Mouse (Mus musculus): Measurements from ENCODE around the gene Rgs3. TPM values are rescaled to one million over a fixed set of nuclear protein-coding genes. Genes with fewer than 3 reads are reported as not detected.

Gene Rgs3
- total and polyA plus RNA-seq, 3 experiments, result not detected

GRCm38 (mm10) chr4:62660554-62660864, 100.9 kb downstream of the Rgs3 start:
- TF ChIP-seq MAFK (IDR thresholded peaks at IDR 0.05; ENCODE audit: borderline replicate concordance, low read depth, low read length) (no peak), MEF2A (IDR thresholded peaks at IDR 0.05; ENCODE audit: extremely low read depth, insufficient replicate concordance, low read depth, low read length, poor library complexity, severe bottlenecking) (no peak), E2F4 (IDR thresholded peaks at IDR 0.05; ENCODE audit: borderline replicate concordance, low read depth, low read length) (no peak), RCOR1 (IDR thresholded peaks at IDR 0.05; ENCODE audit: low read depth, low read length) (no peak), SIN3A (IDR thresholded peaks at IDR 0.05; ENCODE audit: low read length) (no peak), ZKSCAN1 (IDR thresholded peaks at IDR 0.05; ENCODE audit: low read depth, low read length) (no peak), ZNF384 (IDR thresholded peaks at IDR 0.05; ENCODE audit: low read depth, low read length) (no peak), BHLHE40 (IDR thresholded peaks at IDR 0.05; ENCODE audit: borderline replicate concordance, low read depth, low read length) (no peak), ZC3H11A (IDR thresholded peaks at IDR 0.05; ENCODE audit: low read depth, low read length) (no peak)
- Histone ChIP-seq H3K79me2 (ENCODE audit: control insufficient read depth, insufficient read depth, low read length, poor library complexity) (no peaks in the 10 kb centered on the region), H3K27me3 (ENCODE audit: control insufficient read depth in 1 of 2, insufficient read depth in 2 of 2, low read length in 2 of 2) (no peaks in the 10 kb centered on the region), H3K36me3 (ENCODE audit: control insufficient read depth in 1 of 2, insufficient read depth in 2 of 2, low read length in 2 of 2) (no peaks in the 10 kb centered on the region), H3K9ac (ENCODE audit: control insufficient read depth, low read depth, low read length, poor library complexity, severe bottlenecking) (no peak overlapping the region), H3K9me3 (replicated peaks; ENCODE audit: insufficient read depth, low read length) (no peaks in the 10 kb centered on the region), H3K27ac (ENCODE audit: control insufficient read depth, low read depth, low read length) (no peak overlapping the region), H3K4me3 (ENCODE audit: control insufficient read depth in 1 of 2, insufficient read depth in 1 of 2, low read depth in 2 of 2, low read length in 2 of 2) (no peak overlapping the region), H3K4me1 (ENCODE audit: control insufficient read depth in 1 of 2, insufficient read depth in 2 of 2, low read length in 2 of 2) (no peaks in the 10 kb centered on the region)
- DNase-seq (ENCODE audit: low read depth, low spot score), result no peak

GRCm38 (mm10) chr4:62661311-62661849, 101.7 kb downstream of the Rgs3 start:
- Histone ChIP-seq H3K9me3 (replicated peaks; ENCODE audit: insufficient read depth, low read length) (no peaks in the 10 kb centered on the region), H3K79me2 (ENCODE audit: control insufficient read depth, insufficient read depth, low read length, poor library complexity) (no peaks in the 10 kb centered on the region), H3K9ac (ENCODE audit: control insufficient read depth, low read depth, low read length, poor library complexity, severe bottlenecking) (no peak overlapping the region), H3K27ac (ENCODE audit: control insufficient read depth, low read depth, low read length) (no peak overlapping the region), H3K4me1 (ENCODE audit: control insufficient read depth in 1 of 2, insufficient read depth in 2 of 2, low read length in 2 of 2) (no peaks in the 10 kb centered on the region), H3K27me3 (ENCODE audit: control insufficient read depth in 1 of 2, insufficient read depth in 2 of 2, low read length in 2 of 2) (no peaks in the 10 kb centered on the region), H3K36me3 (ENCODE audit: control insufficient read depth in 1 of 2, insufficient read depth in 2 of 2, low read length in 2 of 2) (no peaks in the 10 kb centered on the region), H3K4me3 (ENCODE audit: control insufficient read depth in 1 of 2, insufficient read depth in 1 of 2, low read depth in 2 of 2, low read length in 2 of 2) (no peak overlapping the region)
- no peak for DNase-seq (ENCODE audit: low read depth, low spot score)
- TF ChIP-seq ETS1 (IDR thresholded peaks at IDR 0.05; ENCODE audit: low read depth, low read length) (no peak), MAFK (IDR thresholded peaks at IDR 0.05; ENCODE audit: borderline replicate concordance, low read depth, low read length) (no peak), BHLHE40 (IDR thresholded peaks at IDR 0.05; ENCODE audit: borderline replicate concordance, low read depth, low read length) (no peak), USF2 (IDR thresholded peaks at IDR 0.05; ENCODE audit: borderline replicate concordance in 1 of 2, insufficient read depth in 1 of 2, low read depth in 1 of 2, low read length in 2 of 2) (no peak), POLR2A (IDR thresholded peaks at IDR 0.05; ENCODE audit: control insufficient read depth in 1 of 2, insufficient read depth in 1 of 2, low read depth in 1 of 2, low read length in 2 of 2, poor library complexity in 1 of 2) (no peak), KAT2A (conservative IDR thresholded peaks at IDR 0.05; ENCODE audit: low read depth, low read length) (no peak), NRF1 (IDR thresholded peaks at IDR 0.05; ENCODE audit: insufficient read depth, low read depth, low read length, poor library complexity, severe bottlenecking) (no peak), ELF1 (IDR thresholded peaks at IDR 0.05; ENCODE audit: low read depth, low read length) (no peak), MEF2A (IDR thresholded peaks at IDR 0.05; ENCODE audit: extremely low read depth, insufficient replicate concordance, low read depth, low read length, poor library complexity, severe bottlenecking) (no peak), NELFE (IDR thresholded peaks at IDR 0.05; ENCODE audit: low read depth, low read length) (no peak), RAD21 (IDR thresholded peaks at IDR 0.05; ENCODE audit: low read depth, low read length) (no peak), MYB (IDR thresholded peaks at IDR 0.05; ENCODE audit: low read depth, low read length) (no peak)
